Mouse (Mus musculus) heart, adult 2 months (tissue): ENCODE measurements around the gene Bach2.

Experiments used
- CTCF ChIP-seq: fragments of 200-600 bp; IDR thresholded peaks from 2 replicates; pipeline ENCODE4 v1.8.1; 2022; ENCODE audit warnings: antibody characterized with exemption, mild to moderate bottlenecking, moderate library complexity
- EP300 ChIP-seq: fragments of 200-500 bp; IDR thresholded peaks from 2 replicates; pipeline ENCODE4 v1.6.1; 2011; ENCODE audit warnings: low read depth, low read length, control low read depth; ENCODE audit not compliant: insufficient read depth
- POLR2A ChIP-seq: fragments of 200-500 bp; IDR thresholded peaks from 2 replicates; pipeline ENCODE4 v1.6.1; 2011; ENCODE audit warnings: mild to moderate bottlenecking, low read depth, low read length, control low read depth; ENCODE audit not compliant: insufficient read depth

- no peak for TF ChIP-seq CTCF
- TF ChIP-seq POLR2A: no peak
- no peak for TF ChIP-seq EP300
Observed at GRCm38 (mm10) chr4:32413505-32413904, 174.9 kb downstream of the Bach2 start.
